Mouse (Mus musculus): ENCODE results near the gene Asic1.
"Not testable (repeated sequence)": the region's sequence is repeated elsewhere in the genome, so short reads cannot be mapped to it uniquely, and the experiment has no call there.

The Asic1 gene

DNA sequence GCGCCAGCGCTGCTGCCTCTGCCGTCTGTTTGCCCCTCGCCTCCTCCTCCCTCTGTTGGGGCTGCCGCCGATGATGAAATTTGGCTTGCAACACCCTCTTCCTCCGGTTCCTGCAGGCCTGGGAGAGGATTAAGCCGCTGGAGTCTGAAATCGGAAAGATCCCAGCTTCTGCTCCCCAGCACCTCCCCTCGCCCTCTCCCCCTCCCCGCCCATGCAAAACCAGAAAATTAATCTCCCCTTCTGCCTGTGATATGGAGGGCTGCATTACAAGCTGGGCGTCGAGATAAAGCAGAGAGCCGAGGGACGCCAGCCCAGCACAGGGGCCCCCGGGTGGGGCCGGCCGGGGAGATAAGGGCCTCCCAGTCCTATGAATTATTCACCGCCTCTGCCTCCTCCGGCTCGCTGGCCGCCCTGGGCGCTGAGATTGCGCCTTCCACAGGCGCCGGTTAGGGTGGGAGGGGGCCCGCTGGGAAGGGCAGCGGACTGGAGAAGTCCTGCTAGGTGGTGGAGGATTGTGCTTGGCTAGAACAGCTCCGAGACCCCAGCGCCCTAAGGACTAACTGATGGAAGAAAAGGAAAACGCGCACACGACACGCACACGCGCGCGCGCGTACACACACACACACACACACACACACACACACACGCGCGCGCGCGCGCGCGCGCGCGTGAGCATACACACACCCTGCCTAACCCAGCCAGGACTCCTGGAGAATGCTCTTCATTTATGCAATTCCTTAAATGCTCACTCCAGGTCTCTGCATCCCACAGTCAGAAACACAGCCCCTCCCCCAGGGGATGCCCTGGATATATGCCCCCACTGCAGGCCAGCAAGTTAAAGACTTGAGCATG, 5.3 kb upstream of the Asic1 start:
- peak; percentile 67 for DNase-seq (ENCODE audit: low read depth)

DNA sequence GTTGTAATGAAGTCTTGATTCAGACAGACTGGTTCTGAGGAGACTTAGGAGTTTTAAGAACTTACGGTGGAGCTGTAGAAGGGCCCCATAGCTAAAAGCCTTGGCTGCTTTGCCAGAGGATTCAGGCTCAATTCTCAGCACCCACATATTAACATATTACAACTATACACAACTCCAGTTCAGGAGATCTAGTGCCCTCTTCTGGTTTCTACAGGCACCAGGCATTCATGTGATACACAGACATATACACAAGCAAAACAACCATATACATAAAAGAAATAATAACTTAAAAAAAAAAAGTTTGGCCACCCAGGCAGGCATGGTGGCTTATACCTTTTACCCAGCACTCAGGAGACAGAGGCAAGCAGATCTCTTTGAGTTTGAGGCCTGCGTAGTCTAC, 2.6 kb upstream of the Asic1 start:
- no peak for DNase-seq (ENCODE audit: low read depth)

DNA sequence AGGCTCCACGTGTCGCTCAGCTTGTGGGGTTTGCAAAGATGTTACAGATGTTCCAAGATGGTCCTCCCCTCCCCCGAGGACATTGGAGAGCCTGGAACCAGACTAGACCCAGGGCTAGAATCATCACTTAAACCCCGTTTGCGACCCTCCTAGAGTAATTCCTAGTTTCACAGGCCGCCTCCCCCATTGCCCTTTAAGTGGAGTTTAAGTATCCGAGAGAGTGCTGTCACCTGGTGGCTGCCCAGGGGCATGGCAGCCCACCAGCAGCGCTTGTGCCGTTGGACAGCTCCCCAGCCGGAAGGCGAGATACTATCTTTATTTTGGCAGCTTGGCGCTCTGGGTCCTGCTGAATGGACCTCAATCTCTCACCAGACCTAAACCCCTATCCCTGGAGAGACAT, 1.3 kb upstream of the Asic1 start:
- peak; percentile 37 for DNase-seq (ENCODE audit: low read depth)

DNA sequence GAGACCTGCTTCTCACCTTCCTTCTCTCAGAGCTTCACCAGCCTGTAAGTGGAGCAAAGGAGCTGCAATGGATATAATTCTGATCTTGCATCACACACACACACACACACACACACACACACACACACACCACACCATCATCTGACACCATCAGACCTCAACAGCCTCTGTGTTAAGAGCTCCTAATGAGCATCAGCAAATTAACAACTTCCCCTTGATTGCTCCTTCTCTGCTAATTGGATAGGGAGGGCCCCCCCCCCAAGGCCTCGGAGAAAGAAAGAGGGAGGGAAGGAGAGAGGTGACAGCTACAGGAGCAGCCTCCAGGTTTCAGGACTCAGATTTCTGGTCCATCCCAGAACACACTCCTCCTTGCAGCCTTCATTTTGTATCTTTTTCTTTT, 776 bp upstream of the Asic1 start:
- DNase-seq (ENCODE audit: low read depth), result no peak

DNA sequence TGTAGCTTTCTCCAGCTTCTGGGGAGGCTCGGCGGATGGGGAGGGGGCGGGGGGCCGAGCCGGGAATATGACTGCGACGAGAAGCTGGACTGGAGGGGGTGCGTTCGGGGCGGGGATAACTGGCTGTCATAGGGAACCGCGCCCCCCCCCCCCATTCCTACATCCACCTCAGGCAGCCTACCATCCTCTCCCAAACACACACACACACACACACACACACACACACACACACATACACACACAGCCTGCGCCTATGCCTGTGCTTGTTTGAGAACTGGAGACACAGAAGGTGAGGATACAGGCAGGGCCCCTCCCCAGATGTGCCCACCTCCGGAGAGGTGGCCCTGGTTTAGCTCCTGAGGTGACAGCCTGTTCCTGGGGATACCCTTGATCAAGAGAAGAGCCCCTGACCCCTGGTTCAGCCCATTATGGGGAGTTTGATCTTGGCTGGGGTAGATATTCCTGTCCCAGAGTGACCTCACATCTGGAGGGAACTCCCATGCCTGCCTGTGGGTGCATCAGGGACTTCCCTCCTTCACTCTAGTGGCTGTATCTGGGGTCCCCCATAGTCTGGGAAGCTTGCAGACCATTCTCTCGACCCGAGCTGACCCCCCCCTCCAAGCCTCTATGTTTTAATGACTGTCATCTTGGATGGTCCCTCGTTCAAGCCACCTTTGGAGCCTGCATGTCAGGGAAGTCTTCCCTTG, 949 bp downstream of the Asic1 start:
- DNase-seq (ENCODE audit: low read depth), result no peak

DNA sequence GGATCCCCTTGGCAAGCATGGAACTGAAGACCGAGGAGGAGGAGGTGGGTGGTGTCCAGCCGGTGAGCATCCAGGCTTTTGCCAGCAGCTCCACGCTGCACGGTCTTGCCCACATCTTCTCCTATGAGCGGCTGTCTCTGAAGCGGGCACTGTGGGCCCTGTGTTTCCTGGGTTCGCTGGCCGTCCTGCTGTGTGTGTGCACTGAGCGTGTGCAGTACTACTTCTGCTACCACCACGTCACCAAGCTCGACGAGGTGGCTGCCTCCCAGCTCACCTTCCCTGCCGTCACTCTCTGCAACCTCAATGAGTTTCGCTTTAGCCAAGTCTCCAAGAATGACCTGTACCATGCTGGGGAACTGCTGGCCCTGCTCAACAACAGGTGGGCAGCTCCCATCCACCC, 1.6 kb downstream of the Asic1 start:
- DNase-seq (ENCODE audit: low read depth), result no peak

DNA sequence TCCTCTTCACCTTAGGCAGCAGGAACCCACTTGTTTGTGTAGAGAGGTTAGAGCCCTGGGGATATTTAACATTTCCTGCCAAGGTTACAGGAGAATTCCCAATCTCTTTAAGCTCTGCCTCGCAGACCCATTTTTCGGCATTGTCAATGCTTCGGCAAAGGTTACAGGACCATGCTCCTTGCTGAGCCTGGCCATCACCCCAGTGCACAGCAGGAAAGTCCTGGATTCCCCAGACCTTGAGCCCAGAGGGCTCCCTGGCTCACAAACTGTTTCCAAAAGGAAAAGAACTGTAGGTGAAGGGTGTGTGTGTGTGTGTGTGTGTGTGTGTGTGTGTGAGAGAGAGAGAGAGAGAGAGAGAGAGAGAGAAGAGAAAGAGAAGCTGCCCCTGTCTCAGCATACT, 4.7 kb downstream of the Asic1 start:
- DNase-seq (ENCODE audit: low read depth), result no peak

DNA sequence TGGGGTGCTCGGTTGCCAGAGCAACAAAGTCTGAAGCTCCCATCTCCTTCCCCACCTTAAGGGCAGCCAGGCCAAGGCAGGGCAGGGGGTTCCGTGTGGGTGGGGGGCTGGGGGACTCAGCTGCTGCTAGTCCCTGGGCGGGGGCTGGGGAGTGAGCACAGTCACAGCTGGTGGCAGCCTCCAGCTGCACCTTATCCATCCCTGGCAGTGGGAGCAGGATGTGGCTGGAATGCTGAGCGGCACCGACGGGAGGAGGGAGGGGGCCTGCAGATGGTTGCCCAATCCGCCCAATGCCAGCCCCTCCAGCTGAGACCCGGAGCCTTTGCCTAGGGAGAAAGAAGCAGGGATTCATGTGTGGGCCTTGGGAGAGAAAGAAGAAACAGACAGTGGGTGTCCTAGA, 6.9 kb downstream of the Asic1 start:
- DNase-seq (ENCODE audit: low read depth), result no peak

DNA sequence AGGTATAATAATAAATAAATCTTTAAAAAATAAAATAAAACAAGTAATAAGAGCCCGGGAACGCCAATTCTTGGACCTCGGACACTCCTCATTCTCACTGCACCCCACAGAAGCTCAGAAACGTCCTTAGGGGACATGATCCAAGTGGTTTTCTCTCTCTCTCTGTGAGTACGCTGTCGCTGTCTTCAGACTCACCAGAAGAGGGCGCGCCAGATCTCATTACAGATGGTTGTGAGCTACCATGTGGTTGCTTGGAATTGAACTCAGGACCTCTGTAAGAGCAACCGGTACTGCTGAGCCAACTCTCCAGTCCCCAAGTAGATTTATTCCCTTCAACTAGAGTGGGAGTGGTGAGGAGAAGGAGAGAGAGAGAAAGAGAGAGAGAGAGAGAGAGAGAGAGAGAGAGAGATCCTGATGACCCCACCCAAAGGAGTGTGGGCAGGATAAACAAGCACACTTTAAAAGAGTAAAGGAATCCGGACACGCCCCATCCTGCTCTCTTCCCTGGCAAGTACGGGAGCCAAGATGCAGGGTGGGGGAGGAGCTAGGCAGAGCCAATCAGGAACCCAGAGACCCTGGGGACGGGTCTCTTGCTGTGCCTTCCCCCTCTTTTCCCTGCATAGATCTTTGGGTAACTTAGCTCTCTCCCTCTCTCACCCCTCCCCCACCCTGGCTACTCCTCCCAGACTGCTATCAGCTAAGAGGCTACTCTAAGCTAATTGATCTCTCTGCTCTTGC, 8.1 kb downstream of the Asic1 start:
- no peak for DNase-seq (ENCODE audit: low read depth)

DNA sequence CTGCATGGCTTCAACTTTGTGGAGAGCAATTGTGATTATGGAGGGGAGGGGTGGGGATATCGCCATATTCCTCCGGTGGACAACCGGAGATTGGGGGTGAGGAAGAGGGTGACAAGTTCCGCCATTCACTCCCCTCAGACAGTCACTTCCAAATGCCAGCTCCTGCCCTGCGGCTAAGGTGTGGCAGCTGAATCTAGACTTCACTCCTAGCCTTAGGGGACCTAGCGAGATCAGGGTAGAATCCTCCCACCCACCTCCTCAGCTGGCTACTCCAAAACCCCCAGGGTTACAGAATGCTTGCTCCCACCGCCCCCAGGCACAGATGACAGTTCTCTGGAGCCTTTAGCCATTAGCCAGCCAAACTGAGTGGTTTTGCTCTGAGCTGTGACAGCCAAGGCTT, 8.8 kb downstream of the Asic1 start:
- no peak for DNase-seq (ENCODE audit: low read depth)

DNA sequence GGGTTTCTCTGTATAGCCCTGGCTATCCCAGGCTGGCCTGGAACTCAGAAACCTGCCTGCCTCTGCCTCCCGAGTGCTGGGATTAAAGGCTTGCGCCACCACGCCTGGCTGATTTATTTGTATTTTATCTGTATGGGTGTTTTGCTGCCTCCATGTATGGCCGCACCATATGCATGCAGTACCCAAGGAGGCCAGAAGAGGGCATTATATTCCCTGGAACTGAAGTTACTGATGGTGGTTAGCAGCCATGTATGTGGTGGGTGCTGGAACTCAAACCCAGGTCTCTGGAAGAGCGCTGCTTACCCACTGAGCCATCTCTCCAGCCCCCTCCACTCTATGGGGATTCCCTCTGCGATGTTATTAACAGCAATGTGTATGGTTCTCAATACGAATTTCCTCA, 12.7 kb downstream of the Asic1 start:
- DNase-seq (ENCODE audit: low read depth), result no peak

DNA sequence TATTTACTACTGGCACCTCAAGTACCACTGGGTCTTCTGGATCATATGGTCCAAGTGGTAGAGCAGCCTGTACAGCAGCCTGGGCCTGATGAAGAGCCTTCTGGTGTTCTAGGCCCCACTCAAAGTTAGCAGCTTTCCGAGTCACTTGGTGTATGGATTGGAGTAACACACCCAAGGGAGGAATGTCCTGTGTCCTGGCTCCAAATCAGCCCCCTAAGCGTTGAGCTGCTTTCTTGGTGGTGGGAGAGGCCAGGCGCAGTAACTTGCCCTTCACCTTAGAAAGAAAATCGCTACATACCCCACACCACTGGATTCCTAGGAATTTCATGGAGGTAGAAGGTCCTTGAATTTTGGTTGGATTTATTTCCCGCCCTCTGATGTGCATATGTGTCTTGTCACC, 14.0 kb downstream of the Asic1 start:
- DNase-seq (ENCODE audit: low read depth), result no peak

DNA sequence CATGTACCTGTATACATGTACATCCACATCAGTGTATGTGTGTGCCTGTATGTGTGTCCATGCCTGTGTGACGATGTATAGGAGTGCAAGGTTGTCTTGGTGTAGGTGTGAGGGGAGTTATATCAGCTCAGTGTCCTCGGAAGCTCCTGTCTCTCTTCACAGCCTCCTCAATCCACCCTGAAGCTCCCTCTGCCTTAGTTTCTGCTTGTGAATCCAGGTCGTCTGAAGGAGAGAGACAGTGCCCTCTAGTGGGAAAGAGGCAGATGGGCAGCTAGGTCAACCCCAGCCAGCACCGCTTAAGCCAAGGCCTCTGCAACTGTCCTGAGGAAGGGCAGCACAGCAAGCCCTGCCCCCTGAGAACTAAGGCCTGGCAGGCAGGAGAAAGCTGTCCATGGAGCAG, 18.5 kb downstream of the Asic1 start:
- DNase-seq (ENCODE audit: low read depth), result peak; percentile 40

DNA sequence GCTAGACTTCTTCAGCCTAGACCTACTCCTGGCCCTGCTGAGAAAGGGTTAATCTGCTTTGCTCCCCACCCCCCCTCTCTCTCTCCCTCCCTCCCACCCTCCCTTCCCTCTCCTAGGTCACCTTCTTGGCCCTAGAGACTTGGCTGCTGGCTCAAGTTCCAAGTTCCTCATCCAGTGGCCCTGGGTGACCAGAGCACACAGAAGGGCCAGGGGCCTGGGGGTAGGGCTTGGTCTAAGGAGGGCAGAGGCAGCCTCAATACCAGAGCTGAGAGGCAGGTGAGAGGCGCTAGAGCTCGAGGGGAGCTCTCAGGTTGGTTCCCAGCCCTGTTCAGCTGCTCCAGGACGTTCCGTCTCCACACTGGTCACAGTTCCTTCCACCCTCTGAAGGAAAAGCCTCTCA, 20.8 kb downstream of the Asic1 start:
- no peak for DNase-seq (ENCODE audit: low read depth)

DNA sequence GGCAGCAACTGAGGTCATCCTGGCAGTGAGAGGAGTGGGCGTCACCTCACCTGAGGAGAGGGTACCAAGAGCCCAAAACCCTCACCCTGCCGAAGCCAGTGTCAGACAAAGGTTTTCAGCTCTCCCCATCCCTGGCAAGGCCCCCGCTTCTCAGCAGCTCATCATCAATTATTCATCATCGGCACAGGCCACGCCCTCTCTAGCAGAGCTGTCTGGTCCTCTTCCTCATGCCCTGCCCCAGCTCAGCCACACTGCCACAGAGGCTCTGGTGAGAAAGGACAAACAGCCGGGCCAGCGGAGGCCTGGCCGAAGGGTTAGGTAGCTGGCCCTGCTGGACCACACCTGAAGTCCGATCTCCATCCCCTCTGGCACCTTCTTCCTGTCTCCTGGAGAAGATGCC, 21.8 kb downstream of the Asic1 start:
- no peak for DNase-seq (ENCODE audit: low read depth)

DNA sequence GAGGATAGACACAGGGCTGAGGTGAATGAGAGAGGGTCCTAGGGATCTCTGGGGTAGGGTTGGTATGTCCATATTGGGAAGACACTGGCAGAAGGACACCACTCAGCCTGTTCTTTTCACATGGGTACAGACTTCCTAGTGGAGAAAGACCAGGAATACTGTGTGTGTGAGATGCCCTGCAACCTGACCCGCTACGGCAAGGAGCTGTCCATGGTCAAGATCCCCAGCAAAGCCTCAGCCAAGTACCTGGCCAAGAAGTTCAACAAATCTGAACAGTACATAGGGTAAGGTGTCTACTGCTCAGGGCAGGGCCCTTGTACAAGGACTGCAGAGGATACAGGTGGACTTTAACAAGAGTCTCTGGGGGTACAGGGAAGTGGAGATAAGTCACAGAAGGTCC, 27.1 kb downstream of the Asic1 start:
- DNase-seq (ENCODE audit: low read depth), result no peak

DNA sequence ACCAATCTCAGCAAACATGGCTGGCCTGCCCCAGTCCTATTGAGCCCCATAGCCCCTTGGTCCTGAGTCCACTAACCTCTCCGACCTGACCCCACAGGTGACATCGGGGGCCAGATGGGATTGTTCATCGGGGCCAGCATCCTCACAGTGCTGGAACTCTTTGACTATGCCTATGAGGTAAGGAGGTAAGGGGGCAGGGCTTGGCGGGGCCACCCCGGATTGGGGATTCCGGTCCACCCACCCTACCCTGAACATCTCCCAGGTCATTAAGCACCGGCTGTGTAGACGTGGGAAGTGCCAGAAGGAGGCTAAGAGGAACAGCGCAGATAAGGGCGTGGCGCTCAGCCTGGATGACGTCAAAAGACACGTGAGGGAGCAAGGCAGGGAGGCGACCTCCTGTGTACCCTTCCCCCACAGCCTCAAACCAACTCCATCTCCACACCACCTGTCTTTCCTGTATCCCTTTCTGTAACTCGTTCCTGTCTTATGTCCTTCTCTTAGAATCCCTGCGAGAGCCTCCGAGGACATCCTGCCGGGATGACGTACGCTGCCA, 28.4 kb downstream of the Asic1 start:
- DNase-seq (ENCODE audit: low read depth), result no peak

DNA sequence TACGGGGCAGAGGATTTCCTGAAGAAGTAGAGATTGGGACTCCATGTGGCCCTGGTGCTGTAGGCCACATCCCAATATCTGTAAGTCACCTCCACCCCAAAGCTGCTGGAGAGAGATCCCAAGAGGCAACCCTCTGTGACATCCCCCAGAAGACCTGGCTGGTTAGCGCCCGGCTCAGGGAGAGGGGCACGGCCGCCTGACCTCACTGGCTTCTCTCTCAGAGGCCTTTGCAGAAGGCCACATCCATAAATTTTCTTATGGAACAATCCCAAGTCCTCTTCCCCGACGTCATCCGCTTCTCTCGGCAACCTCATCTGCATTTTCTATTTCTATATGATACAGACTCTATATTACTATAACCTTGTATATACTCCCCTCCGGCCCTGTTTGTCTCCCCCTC, 29.5 kb downstream of the Asic1 start:
- DNase-seq (ENCODE audit: low read depth), result no peak

DNA sequence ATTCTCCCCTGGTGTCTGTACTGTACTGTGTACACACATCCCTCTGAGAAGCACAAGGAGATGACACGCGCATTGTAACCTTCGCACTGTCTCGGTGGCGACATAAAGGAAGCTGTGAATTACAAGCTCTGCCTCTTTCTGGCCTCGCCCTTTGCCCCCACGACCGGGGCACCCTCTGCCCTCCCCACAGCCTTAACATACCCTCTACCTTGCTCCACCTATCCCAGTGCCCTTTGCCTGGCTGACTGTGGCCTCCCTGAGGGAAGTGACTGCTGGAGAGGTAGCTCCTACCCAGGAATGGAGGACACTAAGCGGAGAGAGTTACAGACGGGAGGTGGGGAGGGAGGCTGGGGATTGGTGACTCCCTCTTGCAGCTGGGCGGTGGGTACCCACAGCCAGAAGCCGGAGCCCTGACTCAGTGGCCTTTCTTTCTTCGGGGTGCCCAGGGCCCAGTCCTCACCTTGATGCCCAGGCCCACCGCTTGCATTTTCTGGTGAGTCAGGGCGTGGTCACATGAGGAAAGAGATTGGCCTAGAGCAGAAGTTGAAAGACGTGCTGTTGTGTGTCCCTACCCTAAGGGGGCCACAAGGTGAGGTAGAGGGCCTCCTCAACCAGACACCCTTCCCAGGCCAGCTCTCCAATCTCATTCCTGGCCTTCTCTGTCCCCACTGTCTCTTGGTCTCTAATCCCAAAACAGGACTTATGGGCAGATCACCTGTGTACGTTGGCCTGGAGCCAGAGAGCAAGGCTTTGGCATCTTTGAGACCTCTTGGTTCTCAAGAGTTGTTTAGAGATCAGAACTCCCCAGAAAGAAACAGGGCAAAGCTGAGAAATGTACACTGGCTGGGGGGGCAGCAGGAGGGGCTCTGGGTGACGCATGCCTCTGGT, 30.3 kb downstream of the Asic1 start:
- DNase-seq (ENCODE audit: low read depth), result no peak

DNA sequence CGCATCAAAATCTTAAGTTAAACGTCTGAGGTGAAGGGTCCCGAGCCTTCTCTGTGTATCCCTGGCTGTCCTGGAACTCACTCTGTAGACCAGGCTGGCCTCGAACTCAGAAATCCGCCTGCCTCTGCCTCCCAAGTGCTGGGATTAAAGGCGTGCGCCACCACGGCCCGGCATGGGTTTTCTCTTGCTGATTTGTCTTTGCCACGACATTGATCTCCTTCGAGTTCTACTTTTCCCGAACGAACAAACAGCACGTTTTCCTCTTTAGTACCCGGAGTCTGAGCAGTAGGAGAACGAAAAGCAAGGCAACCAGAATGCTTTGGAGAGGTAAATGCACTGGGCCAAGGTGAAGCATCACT, 31.5 kb downstream of the Asic1 start:
- DNase-seq (ENCODE audit: low read depth), result not testable (repeated sequence)

DNA sequence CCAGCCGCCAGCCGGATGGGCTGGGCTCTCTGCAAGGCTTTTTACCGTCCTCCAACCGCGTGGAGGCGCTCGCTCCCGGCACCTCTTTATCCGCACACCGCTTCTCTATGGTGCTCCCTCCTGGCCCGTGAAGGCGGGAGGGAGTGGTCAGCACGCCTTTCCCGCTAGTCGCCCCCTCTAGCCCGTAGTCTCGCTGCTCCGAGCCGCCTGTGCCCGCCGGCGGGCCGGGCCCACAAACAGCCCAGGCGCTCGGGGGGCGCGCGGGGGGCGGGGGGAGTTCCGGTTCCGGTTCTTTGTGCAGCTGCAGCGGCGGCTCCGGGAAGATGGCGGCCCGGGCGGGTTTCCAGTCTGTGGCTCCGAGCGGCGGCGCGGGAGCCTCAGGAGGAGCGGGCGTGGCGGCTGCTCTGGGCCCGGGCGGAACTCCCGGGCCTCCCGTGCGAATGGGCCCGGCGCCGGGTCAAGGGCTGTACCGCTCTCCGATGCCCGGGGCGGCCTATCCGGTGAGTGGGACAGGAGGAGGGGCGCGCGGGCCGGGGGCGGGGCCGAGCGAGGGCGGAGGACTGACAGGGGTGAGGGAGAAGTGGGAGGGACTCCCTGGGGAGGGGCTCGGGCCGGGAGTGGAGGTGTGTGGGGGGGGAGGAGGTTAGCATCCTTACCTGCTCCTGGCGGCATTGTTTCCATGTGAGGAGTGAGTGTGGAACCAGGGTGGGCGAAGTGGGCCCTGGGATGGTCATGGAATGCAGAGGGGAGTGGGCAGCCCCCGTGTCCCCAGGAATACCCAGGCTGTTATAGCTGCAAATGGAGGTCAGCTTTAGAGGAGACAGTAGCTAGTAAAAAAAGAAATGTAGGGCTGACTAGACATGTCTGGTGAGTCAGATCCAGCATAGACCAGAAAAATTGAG, 32.1 kb downstream of the Asic1 start, which contains the start of gene Smarcd1:
Gene Smarcd1, plus strand, starts transcription at position 131 of the 902 bp plus-strand sequence.
- DNase-seq (ENCODE audit: low read depth), result peak; percentile 73
